Mouse (Mus musculus) CH12.LX (cell line): ENCODE data around the gene Slc9c1. TPM values are rescaled to one million over a fixed set of nuclear protein-coding genes. Genes with fewer than 3 reads are reported as not detected.

ENCODE experiments used
- DNase-seq: peaks from one replicate; pipeline ENCODE4 v3.0.0-alpha.2; 2013; ENCODE audit errors: extremely low read depth
- H3K27ac ChIP-seq: 2 replicates; pipeline ENCODE4 v1.5.1; 2012; ENCODE audit warnings: low read depth, mild to moderate bottlenecking, control low read depth, moderate library complexity; ENCODE audit not compliant: insufficient read depth
- H3K27me3 ChIP-seq: replicated peaks from 2 replicates; pipeline ENCODE3; 2012; ENCODE audit warnings: inconsistent platforms
- H3K36me3 ChIP-seq, 2 experiments: replicated peaks in 1 of 2; 2 replicates each; pipeline versions ENCODE3 to v1.6.1; 2012; ENCODE audit warnings: inconsistent platforms in 1 of 2, low read length in 1 of 2, mild to moderate bottlenecking in 1 of 2, mixed read lengths in 1 of 2, moderate library complexity in 1 of 2; ENCODE audit not compliant: control insufficient read depth in 1 of 2, insufficient read depth in 1 of 2
- H3K4me1 ChIP-seq, 2 experiments: 2 replicates each; pipeline ENCODE4 v1.6.1; 2012; ENCODE audit warnings: inconsistent platforms in 1 of 2, moderate library complexity in 1 of 2; ENCODE audit not compliant: insufficient read depth in 2 of 2, control insufficient read depth in 1 of 2
- H3K4me2 ChIP-seq: 2 replicates; pipeline ENCODE4 v1.6.1; 2012; ENCODE audit warnings: low read depth, mild to moderate bottlenecking, control low read depth; ENCODE audit not compliant: poor library complexity, insufficient read depth, severe bottlenecking
- H3K4me3 ChIP-seq, 3 experiments: fragments of 150-350 bp in 1 of 3; sonication (generic) in 1 of 3; replicated peaks in 1 of 3; 2 replicates each; pipeline versions ENCODE3 to v1.5.1; 2011 to 2012; ENCODE audit warnings: low read depth in 2 of 3, low read length in 2 of 3, mild to moderate bottlenecking in 2 of 3, moderate library complexity in 2 of 3, control low read depth in 1 of 3, improper control_type of control experiment in 1 of 3, inconsistent platforms in 1 of 3, mixed read lengths in 1 of 3; ENCODE audit not compliant: poor library complexity in 1 of 3
- H3K79me2 ChIP-seq: replicated peaks from 2 replicates; pipeline ENCODE4 v1.6.1; 2012; ENCODE audit warnings: mild to moderate bottlenecking, moderate library complexity; ENCODE audit not compliant: control insufficient read depth, poor library complexity, insufficient read depth, severe bottlenecking; ENCODE audit errors: extremely low read depth
- H3K9ac ChIP-seq: 2 replicates; pipeline ENCODE4 v1.6.1; 2012; ENCODE audit warnings: low read depth, mild to moderate bottlenecking, control low read depth, moderate library complexity; ENCODE audit not compliant: insufficient read depth
- H3K9me3 ChIP-seq: replicated peaks from 2 replicates; pipeline ENCODE3; 2012; ENCODE audit warnings: low read length, inconsistent platforms, mixed read lengths
- BHLHE40 ChIP-seq: IDR thresholded peaks from 2 replicates; pipeline ENCODE4 v1.6.1; 2011; ENCODE audit warnings: mild to moderate bottlenecking, low read depth, low read length, improper control_type of control experiment
- CHD1 ChIP-seq: IDR thresholded peaks from 2 replicates; pipeline ENCODE4 v1.6.1; 2012; ENCODE audit warnings: low read depth, low read length, improper control_type of control experiment, inconsistent platforms
- CHD2 ChIP-seq: IDR thresholded peaks from 2 replicates; pipeline ENCODE4 v1.6.1; 2011; ENCODE audit warnings: low read length, improper control_type of control experiment
- CTCF ChIP-seq, 2 experiments: IDR thresholded peaks in 1 of 2; conservative IDR thresholded peaks in 1 of 2; 2 replicates each; pipeline ENCODE4 v1.5.1; 2011 to 2012; ENCODE audit warnings: low read depth in 2 of 2, low read length in 2 of 2, improper control_type of control experiment in 1 of 2, inconsistent platforms in 1 of 2, mild to moderate bottlenecking in 1 of 2, moderate library complexity in 1 of 2
- E2F4 ChIP-seq: IDR thresholded peaks from 2 replicates; pipeline ENCODE4 v1.6.1; 2011; ENCODE audit warnings: low read depth, low read length, improper control_type of control experiment; ENCODE audit not compliant: insufficient replicate concordance
- ELF1 ChIP-seq: IDR thresholded peaks from 2 replicates; pipeline ENCODE4 v1.6.1; 2014; ENCODE audit warnings: low read depth, mild to moderate bottlenecking, inconsistent platforms, low read length, improper control_type of control experiment
- EP300 ChIP-seq: IDR thresholded peaks from 2 replicates; pipeline ENCODE4 v1.6.1; 2011; ENCODE audit warnings: low read length, improper control_type of control experiment
- HCFC1 ChIP-seq: IDR thresholded peaks from 2 replicates; pipeline ENCODE4 v1.6.1; 2012; ENCODE audit warnings: low read depth, mild to moderate bottlenecking, inconsistent platforms, low read length, improper control_type of control experiment
- IRF4 ChIP-seq: IDR thresholded peaks from 2 replicates; pipeline ENCODE4 v1.6.1; 2014; ENCODE audit warnings: low read depth, mild to moderate bottlenecking, inconsistent platforms, low read length, improper control_type of control experiment
- JUN ChIP-seq: IDR thresholded peaks from 2 replicates; pipeline ENCODE4 v1.6.1; 2011; ENCODE audit warnings: low read depth, mild to moderate bottlenecking, low read length, improper control_type of control experiment, moderate library complexity; ENCODE audit not compliant: insufficient read depth
- KAT2A ChIP-seq: IDR thresholded peaks from 2 replicates; pipeline ENCODE4 v1.6.1; 2012; ENCODE audit warnings: low read length, improper control_type of control experiment, inconsistent platforms; ENCODE audit not compliant: insufficient replicate concordance
- MAFK ChIP-seq: IDR thresholded peaks from 2 replicates; pipeline ENCODE4 v1.6.1; 2011; ENCODE audit warnings: low read length, improper control_type of control experiment; ENCODE audit not compliant: insufficient replicate concordance
- MAX ChIP-seq: IDR thresholded peaks from 2 replicates; pipeline ENCODE4 v1.6.1; 2011; ENCODE audit warnings: low read length, improper control_type of control experiment
- MAZ ChIP-seq: IDR thresholded peaks from 2 replicates; pipeline ENCODE4 v1.6.1; 2012; ENCODE audit warnings: low read depth, mild to moderate bottlenecking, inconsistent platforms, low read length, improper control_type of control experiment, moderate library complexity
- MEF2A ChIP-seq: IDR thresholded peaks from 2 replicates; pipeline ENCODE4 v1.6.1; 2014; ENCODE audit warnings: low read depth, mild to moderate bottlenecking, inconsistent platforms, low read length, improper control_type of control experiment, borderline replicate concordance
- MXI1 ChIP-seq: IDR thresholded peaks from 2 replicates; pipeline ENCODE4 v1.6.1; 2011; ENCODE audit warnings: mild to moderate bottlenecking, low read depth, low read length, improper control_type of control experiment
- MYC ChIP-seq: IDR thresholded peaks from 2 replicates; pipeline ENCODE4 v1.6.1; 2011; ENCODE audit warnings: low read depth, mild to moderate bottlenecking, improper control_type of control experiment, low read length
- NELFE ChIP-seq: IDR thresholded peaks from 2 replicates; pipeline ENCODE4 v1.6.1; 2011; ENCODE audit warnings: low read depth, low read length, improper control_type of control experiment
- NRF1 ChIP-seq: IDR thresholded peaks from 2 replicates; pipeline ENCODE4 v1.6.1; 2014; ENCODE audit warnings: low read depth, mild to moderate bottlenecking, inconsistent platforms, low read length, improper control_type of control experiment, moderate library complexity
- PAX5 ChIP-seq: IDR thresholded peaks from 2 replicates; pipeline ENCODE4 v1.6.1; 2012; ENCODE audit warnings: low read length, inconsistent platforms, mixed read lengths
- POLR2A ChIP-seq: IDR thresholded peaks from 2 replicates; pipeline ENCODE4 v1.6.1; 2011; ENCODE audit warnings: low read depth, mild to moderate bottlenecking, improper control_type of control experiment, low read length
- POLR2AphosphoS2 ChIP-seq: IDR thresholded peaks from 2 replicates; pipeline ENCODE4 v1.6.1; 2011; ENCODE audit warnings: low read depth, low read length, improper control_type of control experiment
- RAD21 ChIP-seq: IDR thresholded peaks from 2 replicates; pipeline ENCODE4 v1.6.1; 2011; ENCODE audit warnings: low read depth, mild to moderate bottlenecking, low read length, improper control_type of control experiment, moderate library complexity
- RCOR1 ChIP-seq: conservative IDR thresholded peaks from 2 replicates; pipeline ENCODE4 v1.6.1; 2012; ENCODE audit warnings: low read depth, mild to moderate bottlenecking, inconsistent platforms, low read length, improper control_type of control experiment
- SIN3A ChIP-seq: IDR thresholded peaks from 2 replicates; pipeline ENCODE4 v1.6.1; 2012; ENCODE audit warnings: low read length, improper control_type of control experiment, inconsistent platforms
- SMC3 ChIP-seq: IDR thresholded peaks from 2 replicates; pipeline ENCODE4 v1.6.1; 2011; ENCODE audit warnings: low read depth, low read length, improper control_type of control experiment
- TBP ChIP-seq: conservative IDR thresholded peaks from 2 replicates; pipeline ENCODE4 v1.6.1; 2011; ENCODE audit warnings: low read depth, low read length, improper control_type of control experiment
- UBTF ChIP-seq: IDR thresholded peaks from 2 replicates; pipeline ENCODE4 v1.6.1; 2012; ENCODE audit warnings: low read depth, mild to moderate bottlenecking, inconsistent platforms, low read length, improper control_type of control experiment, moderate library complexity
- USF1 ChIP-seq: IDR thresholded peaks from 2 replicates; pipeline ENCODE4 v1.6.1; 2014; ENCODE audit warnings: low read depth, mild to moderate bottlenecking, inconsistent platforms, low read length, improper control_type of control experiment
- ZC3H11A ChIP-seq: IDR thresholded peaks from 2 replicates; pipeline ENCODE4 v1.6.1; 2012; ENCODE audit warnings: low read depth, mild to moderate bottlenecking, inconsistent platforms, low read length, improper control_type of control experiment
- ZMIZ1 ChIP-seq: IDR thresholded peaks from 2 replicates; pipeline ENCODE4 v1.6.1; 2012; ENCODE audit warnings: low read depth, mild to moderate bottlenecking, inconsistent platforms, low read length, improper control_type of control experiment
- ZNF384 ChIP-seq: IDR thresholded peaks from 2 replicates; pipeline ENCODE4 v1.6.1; 2012; ENCODE audit warnings: low read depth, low read length, improper control_type of control experiment, inconsistent platforms
- dilution Hi-C: fragments of 300-500 bp; cut with MboI; formaldehyde crosslinking; loops from 2 replicates; pipeline ENCODE4 v1.14.3; 2020; ENCODE audit warnings: low sequenced_read_pairs; ENCODE audit not compliant: extremely low pct_unique_long_range_greater_than_20kb, extremely low pct_ligation_motif_present
- in situ Hi-C: fragments of 300-500 bp; cut with MboI; formaldehyde crosslinking; loops from 3 replicates; pipeline ENCODE4 v1.14.3; 2019; ENCODE audit warnings: low sequenced_read_pairs, low pct_ligation_motif_present, low pct_unique_long_range_greater_than_20kb, mixed read lengths
- polyA plus RNA-seq: library from polyadenylated mRNA; unstranded; fragments of >175 nt; gene quantifications from 2 replicates; pipeline ENCODE4 v1.2.1, GENCODE M21; 2012; ENCODE audit warnings: low read depth; ENCODE audit not compliant: insufficient read length
- total RNA-seq, 2 experiments: library from RNA; depleted of rRNA; stranded (reverse); fragments of 300-350 nt in 1 of 2; fragments of >200 nt in 1 of 2; gene quantifications; 2 replicates each; pipeline ENCODE4 v1.2.3; 2012 to 2014

Gene Slc9c1
- total and polyA plus RNA-seq, 3 experiments = not detected

GRCm38 (mm10) chr16:45608481-45608954 is 73.4 kb downstream of the Slc9c1 start:
- no peak overlapping the region for H3K27ac ChIP-seq
- peak; percentile 34 for DNase-seq
- in situ Hi-C loops = no loop called here

GRCm38 (mm10) chr16:45609300-45609699 is 74.2 kb downstream of the Slc9c1 start:
- Histone ChIP-seq H3K4me1 (peaks cover 0 to 12% of the 10 kb centered on the region in 2 experiments; a peak in 2 of 4 replicates), H3K4me2 (no peak overlapping the region), H3K4me3 (no peak overlapping the region), H3K9me3 (no peaks in the 10 kb centered on the region), H3K27me3 (no peaks in the 10 kb centered on the region), H3K9ac (no peak overlapping the region), H3K27ac (no peak overlapping the region), H3K79me2 (no peaks in the 10 kb centered on the region), H3K36me3 (no peaks in the 10 kb centered on the region)
- TF ChIP-seq EP300 = 0 out of 2 replicates have a peak, but pooled peaks have one; percentile 12
- TF ChIP-seq POLR2AphosphoS2 = no peak
- TF ChIP-seq ZMIZ1 = no peak
- peak; percentile 30; the same call in 1 of the 2 replicates for TF ChIP-seq MEF2A
- no peak for TF ChIP-seq IRF4
- TF ChIP-seq PAX5 = no peak
- no peak for TF ChIP-seq POLR2A
- no peak for TF ChIP-seq BHLHE40
- no peak for TF ChIP-seq MAZ
- no peak for TF ChIP-seq MXI1
- peak; percentile 75 to 76 for TF ChIP-seq CTCF (conservative IDR thresholded peaks at IDR 0.05 in 1 of 2, IDR thresholded peaks at IDR 0.05 in 1 of 2; ENCODE audit: low read depth in 2 of 2, low read length in 2 of 2)
- TF ChIP-seq RAD21 = peak; percentile 46
- TF ChIP-seq JUN = no peak
- no peak for TF ChIP-seq MAX
- TF ChIP-seq RCOR1 = no peak
- TF ChIP-seq SMC3 = peak; percentile 72
- peak; percentile 63 for DNase-seq
- in situ Hi-C loops (no loop called here), dilution Hi-C loops (no loop called here)

More at GRCm38 (mm10) chr16:45608481-45608954, 73.4 kb downstream of the Slc9c1 start:
- Histone ChIP-seq H3K79me2 (no peaks in the 10 kb centered on the region), H3K36me3 (no peaks in the 10 kb centered on the region), H3K4me3 (no peak overlapping the region), H3K4me1 (peaks cover 0 to 12% of the 10 kb centered on the region in 2 experiments; a peak in 2 of 4 replicates), H3K27me3 (no peaks in the 10 kb centered on the region), H3K9ac (no peak overlapping the region), H3K9me3 (no peaks in the 10 kb centered on the region), H3K4me2 (no peak overlapping the region)
- TF ChIP-seq USF1 = no peak
- no peak for TF ChIP-seq UBTF
- TF ChIP-seq CHD2 = no peak
- TF ChIP-seq EP300 = no peak
- TF ChIP-seq CHD1 = no peak
- TF ChIP-seq ZNF384 = no peak
- TF ChIP-seq SIN3A = no peak
- no peak for TF ChIP-seq POLR2AphosphoS2
- TF ChIP-seq MEF2A = no peak
- TF ChIP-seq POLR2A = no peak
- TF ChIP-seq BHLHE40 = no peak
- 0 out of 2 replicates have a peak, but pooled peaks have one; percentile 25 for TF ChIP-seq IRF4
- no peak for TF ChIP-seq TBP
- no peak for TF ChIP-seq ZC3H11A
- no peak for TF ChIP-seq PAX5
- no peak for TF ChIP-seq MXI1
- TF ChIP-seq NRF1 = no peak
- no peak for TF ChIP-seq E2F4
- TF ChIP-seq NELFE = no peak
- peak; percentile 48 for TF ChIP-seq SMC3
- TF ChIP-seq MAFK = no peak
- TF ChIP-seq HCFC1 = no peak
- no peak for TF ChIP-seq KAT2A
- no peak for TF ChIP-seq JUN
- peak; percentile 56 for TF ChIP-seq RAD21
- peak; percentile 42 to 64; a peak in 3 of 4 replicates for TF ChIP-seq CTCF (conservative IDR thresholded peaks at IDR 0.05 in 1 of 2, IDR thresholded peaks at IDR 0.05 in 1 of 2; ENCODE audit: low read depth in 2 of 2, low read length in 2 of 2)
- TF ChIP-seq MYC = no peak
- no peak for TF ChIP-seq ELF1
- dilution Hi-C loops = no loop called here
